Mouse (Mus musculus): ENCODE data around the gene Ccdc88c. TPM values are rescaled to one million over a fixed set of nuclear protein-coding genes. Genes with fewer than 3 reads are reported as not detected.

Ccdc88c gene
- total RNA-seq, 2 experiments from 2014 or later, result 9.3 to 12.4 TPM

- DNase-seq (ENCODE audit: low spot score in 2 of 2), result no peak
Measured at GRCm38 (mm10) chr12:100886877-100887276, 142.0 kb downstream of the Ccdc88c start.

GRCm38 (mm10) chr12:100885585-100885984 lies 143.3 kb downstream of the Ccdc88c start:
- no peak for DNase-seq (ENCODE audit: low spot score in 2 of 2)

- no peak for DNase-seq (ENCODE audit: low spot score in 2 of 2)
Measured at GRCm38 (mm10) chr12:100883168-100883567, 145.7 kb downstream of the Ccdc88c start.

DNA sequence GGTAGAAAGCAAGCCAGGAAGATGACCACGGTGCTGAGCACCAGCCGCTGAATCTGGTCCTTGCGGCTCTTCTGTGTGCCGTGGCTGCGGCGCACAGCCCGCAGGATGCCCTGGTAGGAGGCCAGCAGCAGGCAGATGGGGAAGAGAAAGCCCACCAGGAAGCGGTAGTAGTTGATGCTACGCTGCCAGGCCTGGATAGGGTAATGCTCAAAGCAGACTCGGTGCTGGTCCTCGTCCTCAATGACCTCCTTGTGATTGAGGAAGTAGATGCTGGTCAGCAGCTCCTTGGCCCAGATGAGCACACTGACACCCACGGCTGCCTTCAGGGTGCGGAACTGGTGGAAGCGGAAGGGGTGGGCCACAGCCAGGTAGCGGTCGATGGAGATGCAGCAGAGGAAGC lies 150.3 kb downstream of the Ccdc88c start:
- DNase-seq (ENCODE audit: low spot score in 2 of 2), result no peak

- DNase-seq (ENCODE audit: low spot score in 2 of 2), result no peak
Measured at GRCm38 (mm10) chr12:100877936-100878335, 150.9 kb downstream of the Ccdc88c start.

- no peak for DNase-seq (ENCODE audit: low spot score in 2 of 2)
Measured at GRCm38 (mm10) chr12:100875960-100876359, 152.9 kb downstream of the Ccdc88c start.

- DNase-seq (ENCODE audit: low spot score in 2 of 2), result no peak
Measured at GRCm38 (mm10) chr12:100875553-100875952, 153.3 kb downstream of the Ccdc88c start.

- DNase-seq (ENCODE audit: low spot score in 2 of 2), result no peak
Measured at GRCm38 (mm10) chr12:100873612-100874011, 155.2 kb downstream of the Ccdc88c start.

- no peak for DNase-seq (ENCODE audit: low spot score in 2 of 2)
Measured at GRCm38 (mm10) chr12:100871841-100872240, 157.0 kb downstream of the Ccdc88c start.

- no peak for DNase-seq (ENCODE audit: low spot score in 2 of 2)
Measured at GRCm38 (mm10) chr12:100871234-100871633, 157.6 kb downstream of the Ccdc88c start.

GRCm38 (mm10) chr12:100868049-100868622 lies 160.7 kb downstream of the Ccdc88c start:
- no peak for DNase-seq (ENCODE audit: low spot score in 2 of 2)

GRCm38 (mm10) chr12:100867097-100867496 lies 161.8 kb downstream of the Ccdc88c start:
- DNase-seq (ENCODE audit: low spot score in 2 of 2), result no peak

- no peak for DNase-seq (ENCODE audit: low spot score in 2 of 2)
Measured at GRCm38 (mm10) chr12:100865509-100866078, 163.3 kb downstream of the Ccdc88c start.

DNA sequence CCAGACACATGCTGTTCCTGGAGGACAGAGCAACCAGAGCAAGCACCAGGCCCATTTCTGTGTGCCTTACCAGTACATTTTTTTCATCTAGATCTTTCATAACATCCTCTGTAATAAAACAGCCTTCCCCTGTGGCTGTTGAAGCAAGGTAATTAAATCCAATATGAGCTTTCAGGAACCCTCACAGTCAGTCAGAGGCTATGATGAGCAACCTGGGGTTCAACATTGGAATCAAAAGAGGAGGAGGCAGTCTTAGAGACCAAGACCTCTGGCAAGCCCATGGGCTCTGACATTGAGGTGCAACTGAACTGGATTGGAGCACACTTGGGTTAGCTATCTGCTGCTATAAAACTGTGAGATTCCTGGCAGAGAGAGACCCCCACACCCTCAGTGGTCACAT lies 163.8 kb downstream of the Ccdc88c start:
- DNase-seq (ENCODE audit: low spot score in 2 of 2), result no peak

DNA sequence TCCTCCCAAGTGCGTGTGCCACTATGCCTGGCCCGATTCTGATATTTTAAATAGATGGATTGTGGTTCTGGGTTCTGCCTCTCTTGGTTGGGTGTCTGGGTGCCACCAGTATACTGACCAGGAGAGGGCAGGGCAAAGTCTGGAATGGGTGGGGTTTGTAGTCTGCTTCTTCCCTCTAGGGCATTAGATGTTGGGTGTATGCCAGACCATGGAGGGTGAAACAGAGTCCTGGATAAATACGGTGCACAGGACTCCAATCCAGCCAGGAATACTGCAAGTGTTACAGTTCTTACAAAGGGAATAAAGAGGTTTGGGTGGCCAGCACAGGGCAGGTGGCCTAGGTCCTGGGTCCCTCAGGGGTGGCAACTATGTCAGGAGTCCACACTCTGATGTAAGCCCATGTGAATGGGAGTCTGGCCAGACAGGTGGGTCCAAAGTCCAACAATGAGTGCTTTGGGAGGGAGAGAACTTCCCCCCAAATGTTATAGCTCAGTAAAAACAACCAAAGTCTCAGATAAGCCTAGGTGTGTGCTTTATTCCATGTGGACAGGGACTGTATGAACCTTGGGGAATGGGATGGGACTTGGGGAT lies 165.9 kb downstream of the Ccdc88c start:
- no peak for DNase-seq (ENCODE audit: low spot score in 2 of 2)

- DNase-seq (ENCODE audit: low spot score in 2 of 2), result no peak
Measured at GRCm38 (mm10) chr12:100862272-100862671, 166.6 kb downstream of the Ccdc88c start.

Small RNAs within 50 kb of the gene (microRNA-seq; reads per million reads assigned to microRNA genes)
- gene Mir1190, result not detected

Other genes starting within 250 kb of the Ccdc88c start
- 10 to 100 TPM; 11.3 to 11.5 TPM for gene Dglucy, start 250.0 kb downstream of the Ccdc88c start, total RNA-seq (2021)
- gene Gpr68, start 120.9 kb downstream of the Ccdc88c start, total RNA-seq (2021), result 1 to 10 TPM; 2.5 to 2.8 TPM
- gene Ppp4r3a, start 54.6 kb upstream of the Ccdc88c start, total RNA-seq (2021), result 10 to 100 TPM; 70.1 to 76.8 TPM

All from adrenal gland, postnatal 4 days (tissue).